Mouse (Mus musculus) C2C12 (cell line): ENCODE measurements around the gene Shc2.

ENCODE experiments used
- CTCF ChIP-seq: IDR thresholded peaks from one replicate; pipeline ENCODE4 v1.5.1; 2011; ENCODE audit not compliant: control insufficient read depth, insufficient read depth, insufficient read length
- MAX ChIP-seq: IDR thresholded peaks from one replicate; pipeline ENCODE4 v1.6.1; 2011; ENCODE audit warnings: mild to moderate bottlenecking, control low read depth
- MYOD1 ChIP-seq: IDR thresholded peaks from one replicate; pipeline ENCODE4 v1.6.1; 2011; ENCODE audit warnings: low read depth; ENCODE audit not compliant: control insufficient read depth, insufficient read length

GRCm38 (mm10) chr10:79670071-79670888 lies 32.6 kb upstream of the Shc2 start:
- TF ChIP-seq CTCF (no peak), MYOD1 (no peak), MAX (no peak)
